Mouse (Mus musculus) spleen, embryonic (tissue): ENCODE measurements around the gene Zfp961.

Source experiments
- CTCF ChIA-PET: fragments of 350-600 bp; sonication (Branson Sonifier 250); formaldehyde crosslinking; loops from one replicate; lab custom pipeline; 2022; lab: Charles Lee

Gene Zfp961

GRCm38 (mm10) chr8:71960483-71960882 lies 9.6 kb downstream of the Zfp961 start:
- CTCF ChIA-PET = no interaction called here

DNA sequence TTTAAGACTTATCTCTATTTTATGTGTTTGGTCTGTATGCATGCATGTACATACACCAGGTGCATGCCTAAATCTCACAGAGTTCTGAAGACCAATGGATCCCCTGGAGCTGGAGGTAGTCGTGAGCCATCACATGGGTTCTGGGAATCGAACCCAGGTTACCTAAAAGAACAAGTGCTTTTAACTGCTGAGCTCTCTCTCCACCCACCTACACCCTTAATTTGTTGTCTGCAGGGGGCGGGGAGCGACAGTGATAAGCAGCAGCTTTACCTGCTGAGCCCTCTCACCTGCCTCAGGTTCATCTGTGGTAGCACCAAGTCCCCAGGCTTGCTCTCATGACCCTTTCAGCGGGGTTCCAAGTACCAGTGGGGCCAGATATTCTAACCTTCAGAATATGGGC lies 11.0 kb downstream of the Zfp961 start:
- CTCF ChIA-PET = no interaction called here

DNA sequence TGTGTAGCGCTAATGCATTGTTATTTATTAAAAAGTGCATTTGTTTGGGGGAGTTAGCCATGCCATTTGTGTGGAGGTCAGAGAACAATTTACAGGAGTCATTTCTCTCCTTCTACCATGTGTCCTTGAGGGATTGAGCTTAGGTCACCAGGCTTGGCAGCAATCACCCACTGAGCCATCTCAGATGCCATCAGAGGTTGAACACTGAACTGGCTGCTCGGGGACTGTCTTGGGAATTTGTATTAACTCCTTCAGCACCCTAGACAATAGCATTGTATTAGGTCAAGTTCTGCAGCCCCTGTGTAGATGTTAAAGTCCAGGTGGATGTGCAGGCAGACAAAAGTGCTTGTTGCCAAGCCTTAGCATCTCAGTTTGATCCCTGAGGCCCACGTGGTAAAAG lies 13.2 kb downstream of the Zfp961 start:
- CTCF ChIA-PET = interaction anchor here (0.6 kb wide), 1 partner anchor 27 kb away, joined by 3 read pairs; no protein-coding TSS in a partner anchor

- CTCF ChIA-PET = no interaction called here
Measured at GRCm38 (mm10) chr8:71965166-71965565, 14.3 kb downstream of the Zfp961 start.

- CTCF ChIA-PET = no interaction called here
Measured at GRCm38 (mm10) chr8:71966411-71966810, 15.6 kb downstream of the Zfp961 start.

DNA sequence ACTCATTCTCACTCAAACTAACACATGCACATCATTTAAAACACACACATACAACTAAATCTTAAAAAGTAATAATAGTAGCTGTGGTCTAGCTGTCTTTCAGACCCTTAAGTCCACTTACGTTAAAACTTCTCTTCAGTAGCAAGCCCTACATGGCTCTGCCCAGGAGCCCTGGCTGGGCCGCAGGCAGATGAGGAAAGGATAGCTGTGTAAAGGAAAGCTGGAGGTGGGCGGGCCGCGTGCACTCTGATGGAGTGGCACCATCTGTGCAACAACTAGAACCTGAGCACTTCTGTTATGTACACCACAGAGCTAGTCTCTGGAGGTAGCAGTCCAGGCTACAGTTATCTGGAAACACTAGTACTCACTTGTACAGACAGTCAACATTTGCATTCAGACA lies 16.4 kb downstream of the Zfp961 start:
- CTCF ChIA-PET = no interaction called here

- CTCF ChIA-PET = no interaction called here
Measured at GRCm38 (mm10) chr8:71968100-71968499, 17.3 kb downstream of the Zfp961 start.

- CTCF ChIA-PET = no interaction called here
Measured at GRCm38 (mm10) chr8:71968636-71969035, 17.8 kb downstream of the Zfp961 start.

DNA sequence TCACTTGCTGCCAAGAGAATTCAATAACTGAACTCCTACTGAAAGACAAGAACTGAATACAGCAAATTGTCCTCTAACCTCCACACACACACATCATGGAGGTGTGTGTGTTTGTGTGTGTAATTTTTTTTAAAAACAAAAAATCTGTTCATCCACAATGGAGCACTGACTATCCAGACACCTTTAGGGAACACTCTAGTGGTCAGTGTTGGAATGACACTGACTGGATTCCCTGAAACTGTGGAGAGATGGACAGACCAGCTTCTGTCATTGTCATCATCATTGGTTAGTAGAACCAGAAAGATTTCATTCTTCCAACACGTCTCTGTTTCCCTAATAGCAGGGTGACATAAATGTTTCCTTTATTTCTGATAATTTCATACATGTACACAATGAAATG lies 21.1 kb downstream of the Zfp961 start:
- CTCF ChIA-PET = no interaction called here

GRCm38 (mm10) chr8:71974211-71974610 lies 23.4 kb downstream of the Zfp961 start:
- CTCF ChIA-PET = no interaction called here

- CTCF ChIA-PET = no interaction called here
Measured at GRCm38 (mm10) chr8:71981032-71981431, 30.2 kb downstream of the Zfp961 start.

GRCm38 (mm10) chr8:71981456-71981855 lies 30.6 kb downstream of the Zfp961 start:
- CTCF ChIA-PET = no interaction called here

DNA sequence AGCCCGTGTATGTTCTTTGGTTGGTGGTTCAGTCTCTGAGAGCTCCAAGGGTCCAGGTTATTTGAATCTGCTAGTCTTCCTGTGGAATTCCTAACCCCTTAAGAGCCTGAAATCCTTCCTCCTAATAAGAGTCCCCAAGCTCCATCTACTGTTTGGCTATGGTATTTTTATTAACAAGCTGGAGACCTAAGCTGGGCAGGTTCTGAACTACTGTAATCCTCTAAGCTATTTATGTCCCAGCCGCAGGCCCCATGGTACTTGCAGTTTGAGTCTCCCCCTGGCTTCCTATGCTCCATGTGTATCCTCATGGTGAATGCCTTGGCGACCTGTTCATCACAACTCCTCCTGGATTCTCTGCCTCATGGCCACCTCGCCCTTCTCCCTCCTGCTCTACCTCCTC lies 33.8 kb downstream of the Zfp961 start:
- CTCF ChIA-PET = no interaction called here

DNA sequence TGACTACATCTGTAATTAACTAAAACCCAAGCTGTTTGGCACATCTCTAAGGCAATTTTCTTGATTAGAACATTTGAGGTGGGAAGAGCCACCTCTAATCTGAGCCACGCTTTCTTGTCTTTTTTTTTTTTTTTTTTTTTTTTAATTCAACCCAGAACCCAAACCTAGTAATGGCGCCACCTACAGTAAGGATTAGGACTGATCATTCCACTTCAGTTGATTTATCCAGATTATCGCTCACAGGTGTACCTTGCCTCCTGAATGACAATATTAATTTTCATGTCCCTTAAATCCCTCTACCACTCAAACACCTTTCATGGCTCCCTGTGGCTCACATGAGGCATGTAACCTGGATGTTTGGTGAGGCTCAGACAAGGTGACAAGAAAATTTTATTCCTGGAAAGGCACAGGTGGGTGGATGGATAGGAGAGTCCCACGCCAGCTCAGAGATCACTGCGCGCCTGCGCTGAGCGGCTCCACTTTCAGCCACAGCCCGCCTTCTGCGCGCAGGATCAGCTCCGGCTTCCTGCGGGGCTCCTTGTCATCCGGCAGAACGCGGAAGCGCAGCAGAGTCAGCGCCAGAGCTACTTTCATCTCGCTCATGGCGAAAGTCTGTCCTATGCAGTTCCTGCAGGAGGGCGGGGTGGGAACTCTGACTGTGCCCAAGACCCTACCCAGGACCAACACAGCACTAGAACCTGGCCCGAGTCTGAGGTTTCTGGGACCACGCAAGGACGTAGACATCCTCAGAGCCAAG lies 37.5 kb downstream of the Zfp961 start:
- CTCF ChIA-PET = interaction anchor here (0.7 kb wide), 1 partner anchor 376 kb away, joined by 16 read pairs; no protein-coding TSS in a partner anchor

DNA sequence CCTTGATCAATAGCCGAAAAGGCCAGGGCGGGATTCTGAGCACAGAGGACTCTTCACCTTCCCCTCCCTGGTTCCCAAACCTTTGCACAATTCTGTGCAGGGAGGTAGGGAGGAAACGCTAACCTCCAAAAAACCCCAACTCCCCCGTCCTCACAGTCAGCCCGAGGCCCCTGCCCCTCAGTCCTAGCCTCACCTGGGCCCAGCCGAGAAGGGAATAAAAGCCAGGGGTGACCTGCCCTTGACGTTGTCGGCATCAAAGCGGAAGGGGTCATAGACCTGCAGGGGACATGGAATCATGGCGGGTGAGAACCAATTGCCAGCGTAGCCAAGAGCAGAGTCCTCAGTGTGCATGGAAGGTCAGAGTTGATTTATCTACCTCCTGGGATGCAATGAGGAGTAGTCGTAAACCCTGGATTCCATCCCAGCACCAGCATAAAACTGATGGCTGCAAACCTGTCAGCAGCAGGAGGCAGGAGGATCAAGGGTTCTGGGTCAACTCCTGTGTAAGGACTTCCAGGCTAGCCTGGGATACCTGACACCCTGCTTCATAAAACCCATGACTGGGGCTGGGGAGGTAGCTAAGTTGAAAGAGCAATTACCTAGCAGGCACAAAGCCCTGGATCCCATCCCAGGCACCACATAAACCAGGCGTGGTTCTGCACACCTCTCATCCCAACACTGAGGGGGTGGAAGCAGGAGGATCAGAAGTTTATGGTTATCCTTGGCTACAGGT lies 38.2 kb downstream of the Zfp961 start:
- CTCF ChIA-PET = no interaction called here

- CTCF ChIA-PET = no interaction called here
Measured at GRCm38 (mm10) chr8:71999434-71999833, 48.6 kb downstream of the Zfp961 start.

DNA sequence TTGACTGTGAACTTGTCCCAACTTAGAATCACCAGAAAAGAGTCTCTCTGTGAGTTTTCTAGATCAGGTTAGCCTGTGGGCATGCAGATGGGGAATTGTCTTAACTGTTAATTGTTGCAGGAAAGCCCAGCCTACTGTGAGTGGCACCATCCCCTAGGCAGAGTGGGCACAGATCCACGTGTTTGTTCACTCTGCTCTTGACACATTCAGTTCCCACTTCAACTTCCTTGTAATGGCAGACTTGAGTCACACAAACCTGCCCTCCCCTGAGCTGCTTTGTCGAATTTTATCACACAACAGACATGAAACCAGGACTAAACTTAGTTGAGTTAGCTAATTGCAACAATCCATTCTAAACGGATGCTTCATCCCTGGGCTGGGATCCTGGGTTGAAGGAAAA lies 49.4 kb downstream of the Zfp961 start:
- CTCF ChIA-PET = no interaction called here

DNA sequence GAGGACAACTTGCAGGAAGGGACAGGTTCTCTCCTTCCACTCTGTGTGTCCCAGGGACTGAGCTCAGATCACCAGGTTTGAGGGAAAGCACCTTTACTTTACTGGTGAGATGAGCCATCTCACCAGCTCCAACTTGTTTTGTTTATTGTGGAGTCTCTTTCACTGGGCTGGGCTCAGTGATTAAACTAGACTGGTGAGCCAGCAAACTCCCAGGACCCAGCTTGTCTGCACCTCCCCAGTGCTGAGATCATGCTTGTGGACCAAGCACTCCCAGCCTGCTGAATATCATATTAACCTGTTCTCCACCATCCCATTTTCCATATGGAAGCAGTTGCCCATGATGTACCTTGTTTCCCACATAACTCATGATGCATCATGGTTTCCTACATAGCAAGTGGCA lies 52.1 kb downstream of the Zfp961 start:
- CTCF ChIA-PET = no interaction called here

GRCm38 (mm10) chr8:72005912-72006311 lies 55.1 kb downstream of the Zfp961 start:
- CTCF ChIA-PET = no interaction called here

- CTCF ChIA-PET = no interaction called here
Measured at GRCm38 (mm10) chr8:72006763-72007162, 55.9 kb downstream of the Zfp961 start.

GRCm38 (mm10) chr8:72008134-72008641 lies 57.4 kb downstream of the Zfp961 start:
- CTCF ChIA-PET = no interaction called here

DNA sequence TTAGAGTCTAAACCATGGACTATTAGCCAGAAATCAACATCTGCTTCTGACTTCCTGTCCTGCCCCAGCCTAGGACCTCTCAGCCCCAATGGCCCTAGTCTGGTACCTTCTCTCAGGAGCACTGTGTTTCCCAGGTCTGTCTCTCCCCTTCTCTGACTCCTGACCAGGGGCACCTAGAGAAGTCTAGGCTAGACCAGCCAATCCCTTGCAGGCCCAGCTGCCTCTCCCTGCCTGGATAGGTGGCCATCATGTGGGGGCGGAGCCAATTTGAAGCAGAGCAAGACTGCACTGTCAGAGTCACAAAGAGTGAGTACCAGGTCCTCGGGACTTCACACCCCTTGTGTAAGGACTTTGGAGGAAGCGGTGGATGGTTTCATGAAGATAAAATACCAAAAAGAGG lies 58.6 kb downstream of the Zfp961 start, which contains the start of gene Cyp4f18:
Gene Cyp4f18, minus strand, starts transcription at position 154 of the 400 bp plus-strand sequence.
- CTCF ChIA-PET = no interaction called here
